Mouse (Mus musculus) CH12.LX (cell line): ENCODE measurements around the gene Cyfip2. TPM values are rescaled to one million over a fixed set of nuclear protein-coding genes. Genes with fewer than 3 reads are reported as not detected.

Experiments used
- DNase-seq: peaks from one replicate; pipeline ENCODE4 v3.0.0-alpha.2; 2013; ENCODE audit errors: extremely low read depth
- H3K27ac ChIP-seq: 2 replicates; pipeline ENCODE4 v1.5.1; 2012; ENCODE audit warnings: low read depth, mild to moderate bottlenecking, control low read depth, moderate library complexity; ENCODE audit not compliant: insufficient read depth
- H3K27me3 ChIP-seq: replicated peaks from 2 replicates; pipeline ENCODE3; 2012; ENCODE audit warnings: inconsistent platforms
- H3K36me3 ChIP-seq, 2 experiments: replicated peaks in 1 of 2; 2 replicates each; pipeline versions ENCODE3 to v1.6.1; 2012; ENCODE audit warnings: inconsistent platforms in 1 of 2, low read length in 1 of 2, mild to moderate bottlenecking in 1 of 2, mixed read lengths in 1 of 2, moderate library complexity in 1 of 2; ENCODE audit not compliant: control insufficient read depth in 1 of 2, insufficient read depth in 1 of 2
- H3K4me1 ChIP-seq, 2 experiments: 2 replicates each; pipeline ENCODE4 v1.6.1; 2012; ENCODE audit warnings: inconsistent platforms in 1 of 2, moderate library complexity in 1 of 2; ENCODE audit not compliant: insufficient read depth in 2 of 2, control insufficient read depth in 1 of 2
- H3K4me2 ChIP-seq: 2 replicates; pipeline ENCODE4 v1.6.1; 2012; ENCODE audit warnings: low read depth, mild to moderate bottlenecking, control low read depth; ENCODE audit not compliant: poor library complexity, insufficient read depth, severe bottlenecking
- H3K4me3 ChIP-seq, 3 experiments: fragments of 150-350 bp in 1 of 3; sonication (generic) in 1 of 3; replicated peaks in 1 of 3; 2 replicates each; pipeline versions ENCODE3 to v1.5.1; 2011 to 2012; ENCODE audit warnings: low read depth in 2 of 3, low read length in 2 of 3, mild to moderate bottlenecking in 2 of 3, moderate library complexity in 2 of 3, control low read depth in 1 of 3, improper control_type of control experiment in 1 of 3, inconsistent platforms in 1 of 3, mixed read lengths in 1 of 3; ENCODE audit not compliant: poor library complexity in 1 of 3
- H3K79me2 ChIP-seq: replicated peaks from 2 replicates; pipeline ENCODE4 v1.6.1; 2012; ENCODE audit warnings: mild to moderate bottlenecking, moderate library complexity; ENCODE audit not compliant: control insufficient read depth, poor library complexity, insufficient read depth, severe bottlenecking; ENCODE audit errors: extremely low read depth
- H3K9ac ChIP-seq: 2 replicates; pipeline ENCODE4 v1.6.1; 2012; ENCODE audit warnings: low read depth, mild to moderate bottlenecking, control low read depth, moderate library complexity; ENCODE audit not compliant: insufficient read depth
- H3K9me3 ChIP-seq: replicated peaks from 2 replicates; pipeline ENCODE3; 2012; ENCODE audit warnings: low read length, inconsistent platforms, mixed read lengths
- CHD2 ChIP-seq: IDR thresholded peaks from 2 replicates; pipeline ENCODE4 v1.6.1; 2011; ENCODE audit warnings: low read length, improper control_type of control experiment
- CTCF ChIP-seq, 2 experiments: IDR thresholded peaks in 1 of 2; conservative IDR thresholded peaks in 1 of 2; 2 replicates each; pipeline ENCODE4 v1.5.1; 2011 to 2012; ENCODE audit warnings: low read depth in 2 of 2, low read length in 2 of 2, improper control_type of control experiment in 1 of 2, inconsistent platforms in 1 of 2, mild to moderate bottlenecking in 1 of 2, moderate library complexity in 1 of 2
- EP300 ChIP-seq: IDR thresholded peaks from 2 replicates; pipeline ENCODE4 v1.6.1; 2011; ENCODE audit warnings: low read length, improper control_type of control experiment
- GABPA ChIP-seq: IDR thresholded peaks from 2 replicates; pipeline ENCODE4 v1.6.1; 2012; ENCODE audit warnings: low read depth, low read length, improper control_type of control experiment, inconsistent platforms; ENCODE audit not compliant: insufficient replicate concordance
- IRF4 ChIP-seq: IDR thresholded peaks from 2 replicates; pipeline ENCODE4 v1.6.1; 2014; ENCODE audit warnings: low read depth, mild to moderate bottlenecking, inconsistent platforms, low read length, improper control_type of control experiment
- JUN ChIP-seq: IDR thresholded peaks from 2 replicates; pipeline ENCODE4 v1.6.1; 2011; ENCODE audit warnings: low read depth, mild to moderate bottlenecking, low read length, improper control_type of control experiment, moderate library complexity; ENCODE audit not compliant: insufficient read depth
- KAT2A ChIP-seq: IDR thresholded peaks from 2 replicates; pipeline ENCODE4 v1.6.1; 2012; ENCODE audit warnings: low read length, improper control_type of control experiment, inconsistent platforms; ENCODE audit not compliant: insufficient replicate concordance
- MAZ ChIP-seq: IDR thresholded peaks from 2 replicates; pipeline ENCODE4 v1.6.1; 2012; ENCODE audit warnings: low read depth, mild to moderate bottlenecking, inconsistent platforms, low read length, improper control_type of control experiment, moderate library complexity
- MEF2A ChIP-seq: IDR thresholded peaks from 2 replicates; pipeline ENCODE4 v1.6.1; 2014; ENCODE audit warnings: low read depth, mild to moderate bottlenecking, inconsistent platforms, low read length, improper control_type of control experiment, borderline replicate concordance
- NRF1 ChIP-seq: IDR thresholded peaks from 2 replicates; pipeline ENCODE4 v1.6.1; 2014; ENCODE audit warnings: low read depth, mild to moderate bottlenecking, inconsistent platforms, low read length, improper control_type of control experiment, moderate library complexity
- POLR2AphosphoS2 ChIP-seq: IDR thresholded peaks from 2 replicates; pipeline ENCODE4 v1.6.1; 2011; ENCODE audit warnings: low read depth, low read length, improper control_type of control experiment
- RAD21 ChIP-seq: IDR thresholded peaks from 2 replicates; pipeline ENCODE4 v1.6.1; 2011; ENCODE audit warnings: low read depth, mild to moderate bottlenecking, low read length, improper control_type of control experiment, moderate library complexity
- SMC3 ChIP-seq: IDR thresholded peaks from 2 replicates; pipeline ENCODE4 v1.6.1; 2011; ENCODE audit warnings: low read depth, low read length, improper control_type of control experiment
- TBP ChIP-seq: conservative IDR thresholded peaks from 2 replicates; pipeline ENCODE4 v1.6.1; 2011; ENCODE audit warnings: low read depth, low read length, improper control_type of control experiment
- TCF12 ChIP-seq: IDR thresholded peaks from 2 replicates; pipeline ENCODE4 v1.6.1; 2014; ENCODE audit warnings: low read depth, mild to moderate bottlenecking, inconsistent platforms, low read length, improper control_type of control experiment
- ZMIZ1 ChIP-seq: IDR thresholded peaks from 2 replicates; pipeline ENCODE4 v1.6.1; 2012; ENCODE audit warnings: low read depth, mild to moderate bottlenecking, inconsistent platforms, low read length, improper control_type of control experiment
- ZNF384 ChIP-seq: IDR thresholded peaks from 2 replicates; pipeline ENCODE4 v1.6.1; 2012; ENCODE audit warnings: low read depth, low read length, improper control_type of control experiment, inconsistent platforms
- dilution Hi-C: fragments of 300-500 bp; cut with MboI; formaldehyde crosslinking; loops from 2 replicates; pipeline ENCODE4 v1.14.3; 2020; ENCODE audit warnings: low sequenced_read_pairs; ENCODE audit not compliant: extremely low pct_unique_long_range_greater_than_20kb, extremely low pct_ligation_motif_present
- in situ Hi-C: fragments of 300-500 bp; cut with MboI; formaldehyde crosslinking; loops from 3 replicates; pipeline ENCODE4 v1.14.3; 2019; ENCODE audit warnings: low sequenced_read_pairs, low pct_ligation_motif_present, low pct_unique_long_range_greater_than_20kb, mixed read lengths
- polyA plus RNA-seq: library from polyadenylated mRNA; unstranded; fragments of >175 nt; gene quantifications from 2 replicates; pipeline ENCODE4 v1.2.1, GENCODE M21; 2012; ENCODE audit warnings: low read depth; ENCODE audit not compliant: insufficient read length
- total RNA-seq, 2 experiments: library from RNA; depleted of rRNA; stranded (reverse); fragments of 300-350 nt in 1 of 2; fragments of >200 nt in 1 of 2; gene quantifications; 2 replicates each; pipeline ENCODE4 v1.2.3; 2012 to 2014

Gene Cyfip2
- total and polyA plus RNA-seq, 3 experiments = 40.7 to 194 (median 97.6) TPM

DNA sequence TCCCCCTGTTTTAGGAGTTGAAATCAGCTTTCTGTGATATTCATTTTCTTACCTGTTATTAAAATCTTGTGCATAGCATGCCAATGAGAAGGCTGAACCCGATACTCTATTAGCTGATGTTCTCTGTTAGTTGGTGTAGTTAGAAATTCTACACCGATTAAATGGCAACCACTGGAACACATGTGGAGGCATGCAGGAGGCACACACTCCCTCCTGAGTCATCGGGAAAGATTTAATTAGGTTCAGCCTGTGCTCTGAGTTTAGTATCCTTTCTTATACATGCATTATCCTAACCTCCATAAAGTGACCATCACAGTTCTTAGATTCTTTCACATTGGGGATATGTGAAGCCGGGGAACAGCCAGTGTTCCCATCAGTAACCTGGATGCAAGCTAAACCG lies 87.3 kb downstream of the Cyfip2 start:
- H3K9me3 ChIP-seq = no peaks in the 10 kb centered on the region
- no peak overlapping the region for H3K9ac ChIP-seq
- no peak overlapping the region for H3K4me2 ChIP-seq
- dilution Hi-C loops = no loop called here
- H3K4me1 ChIP-seq = no peaks in the 10 kb centered on the region
- H3K79me2 ChIP-seq = no peaks in the 10 kb centered on the region
- no peak overlapping the region for H3K4me3 ChIP-seq
- in situ Hi-C loops = no loop called here
- H3K36me3 ChIP-seq = peaks cover 95 to 100% of the 10 kb centered on the region in 2 experiments
- DNase-seq = no peak
- TF ChIP-seq TCF12 (no peak), KAT2A (no peak), POLR2AphosphoS2 (no peak), IRF4 (no peak), JUN (no peak), MEF2A (no peak), NRF1 (no peak), ZMIZ1 (no peak), EP300 (no peak), TBP (no peak), GABPA (no peak), ZNF384 (no peak), RAD21 (no peak), SMC3 (no peak), CHD2 (no peak), CTCF (conservative IDR thresholded peaks at IDR 0.05 in 1 of 2, IDR thresholded peaks at IDR 0.05 in 1 of 2; ENCODE audit: low read depth in 2 of 2, low read length in 2 of 2) (no peak), MAZ (no peak)
- H3K27ac ChIP-seq = no peak overlapping the region
- no peaks in the 10 kb centered on the region for H3K27me3 ChIP-seq

DNA sequence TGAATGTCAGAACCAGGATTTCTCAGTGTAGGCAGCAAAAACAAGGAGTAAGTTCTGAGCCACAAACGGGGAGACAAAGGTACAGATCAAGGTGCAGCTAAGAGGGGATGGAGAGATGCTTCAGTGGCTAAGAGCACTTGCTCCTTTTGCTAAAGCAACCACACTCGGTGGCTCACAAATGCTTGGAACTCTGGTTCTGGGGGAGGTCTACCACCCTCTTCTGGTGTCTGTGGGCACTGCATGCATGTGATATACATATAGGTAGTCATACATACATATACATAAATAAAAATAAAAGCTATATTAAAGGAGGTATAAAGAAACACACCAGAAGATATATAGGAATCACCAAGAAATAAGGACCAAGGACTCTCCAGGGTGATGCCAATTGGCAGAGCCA lies 89.1 kb downstream of the Cyfip2 start:
- Histone ChIP-seq H3K4me2 (no peak overlapping the region), H3K79me2 (no peaks in the 10 kb centered on the region), H3K27ac (no peak overlapping the region), H3K9me3 (no peaks in the 10 kb centered on the region), H3K36me3 (peaks cover 97 to 100% of the 10 kb centered on the region in 2 experiments), H3K4me1 (no peaks in the 10 kb centered on the region), H3K27me3 (no peaks in the 10 kb centered on the region), H3K4me3 (no peak overlapping the region), H3K9ac (no peak overlapping the region)
- dilution Hi-C loops = no loop called here
- TF ChIP-seq CTCF (conservative IDR thresholded peaks at IDR 0.05 in 1 of 2, IDR thresholded peaks at IDR 0.05 in 1 of 2; ENCODE audit: low read depth in 2 of 2, low read length in 2 of 2) = peak; percentile 52 to 61
- TF ChIP-seq MAZ = no peak
- in situ Hi-C loops = no loop called here
- DNase-seq = no peak
